13 mouse cellular contexts compared by ENCODE assay signal in the genomic region with DNA sequence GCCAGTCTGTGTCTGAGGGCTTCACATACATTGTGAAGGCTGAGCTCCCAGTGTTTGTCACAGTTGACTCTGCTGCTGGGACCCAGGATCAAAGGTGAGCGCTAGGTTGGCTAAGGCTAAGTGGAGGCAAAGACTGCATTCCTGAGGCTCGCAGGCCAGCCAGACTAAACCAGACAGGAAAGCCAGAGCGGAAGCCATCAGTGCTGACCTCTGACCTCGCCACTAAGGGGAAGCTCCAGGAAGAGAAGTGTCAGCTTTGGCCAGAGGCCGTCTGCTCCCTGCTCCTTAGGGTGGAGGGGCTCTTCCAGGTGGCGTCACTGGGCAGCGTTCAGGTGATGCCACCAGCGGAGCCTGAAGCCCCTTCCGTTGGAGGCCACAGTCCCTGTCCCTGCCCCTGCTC. TPM values are rescaled to one million over a fixed set of nuclear protein-coding genes. Genes with fewer than 3 reads are reported as not detected.
A peak's percentile ranks its signal among the peaks of the same experiment; 100 is the strongest.
DNase-seq lines count a peak whose midpoint lies in the region; ATAC-seq and TF ChIP-seq lines count a peak whose summit lies in the region.
"Had no signal": no experiment of that assay in that cellular context is flagged by ENCODE, and none has a peak within 500 bp of the region (broad histone marks: within the 10 kb centered on the region; RNA-seq: fewer than 3 reads in every experiment).

No protein-coding gene starts in this region.

- H3K4me1 ChIP-seq in intestine, embryonic 14.5 days (replicated peaks; ENCODE audit: control insufficient read depth, insufficient read depth, low read length) = peaks cover 6% of the 10 kb centered on the region; the same call in 1 of the 2 replicates
- H3K4me1 ChIP-seq in intestine, postnatal 0 days (replicated peaks; ENCODE audit: control insufficient read depth, insufficient read depth, low read length) = no peaks in the 10 kb centered on the region
- peaks cover 30% of the 10 kb centered on the region for H3K4me1 ChIP-seq in hindbrain, embryonic 13.5 days (replicated peaks)
- H3K4me1 ChIP-seq in limb, embryonic 12.5 days (replicated peaks) = peaks cover 17% of the 10 kb centered on the region
- no peaks in the 10 kb centered on the region for H3K4me1 ChIP-seq in stomach, postnatal 0 days (replicated peaks; ENCODE audit: control insufficient read depth, insufficient read depth)
- H3K4me1 ChIP-seq: stomach, embryonic 15.5 days had no signal

- H3K9me3 ChIP-seq in intestine, embryonic 14.5 days (ENCODE audit: control insufficient read depth, low read length) = no peaks in the 10 kb centered on the region
- no peaks in the 10 kb centered on the region for H3K9me3 ChIP-seq in intestine, postnatal 0 days (ENCODE audit: control insufficient read depth)
- H3K9me3 ChIP-seq in hindbrain, embryonic 13.5 days = no peaks in the 10 kb centered on the region
- no peaks in the 10 kb centered on the region for H3K9me3 ChIP-seq in limb, embryonic 12.5 days
- no peaks in the 10 kb centered on the region for H3K9me3 ChIP-seq in stomach, postnatal 0 days (ENCODE audit: control insufficient read depth, low read length)
- H3K9me3 ChIP-seq: liver, embryonic 15.5 days; neural tube, embryonic 13.5 days; stomach, embryonic 15.5 days had no signal

- WGBS in intestine, embryonic 14.5 days = 46% methylated on average over 9 of the region's 9 CpGs
- 66% methylated on average over 9 of the region's 9 CpGs for WGBS in intestine, postnatal 0 days
- 71% methylated on average over 9 of the region's 9 CpGs for WGBS in hindbrain, embryonic 13.5 days
- 46% methylated on average over 9 of the region's 9 CpGs for WGBS in limb, embryonic 12.5 days
- 72% methylated on average over 8 of the region's 9 CpGs for whole genome bisulfite sequencing in stomach, postnatal 0 days

- no peak for TF ChIP-seq EP300 in stomach, postnatal 0 days (optimal IDR thresholded peaks at IDR 0.05)

- no peaks in the 10 kb centered on the region for H3K27me3 ChIP-seq in intestine, embryonic 14.5 days (replicated peaks; ENCODE audit: control insufficient read depth, insufficient read depth, low read length)
- H3K27me3 ChIP-seq in intestine, postnatal 0 days (replicated peaks; ENCODE audit: control insufficient read depth, insufficient read depth, low read length) = no peaks in the 10 kb centered on the region
- H3K27me3 ChIP-seq in hindbrain, embryonic 13.5 days = no peaks in the 10 kb centered on the region
- no peaks in the 10 kb centered on the region for H3K27me3 ChIP-seq in limb, embryonic 12.5 days
- no peaks in the 10 kb centered on the region for H3K27me3 ChIP-seq in stomach, postnatal 0 days (ENCODE audit: control insufficient read depth, insufficient read depth, low read length)
- H3K27me3 ChIP-seq: liver, embryonic 15.5 days; neural tube, embryonic 13.5 days; stomach, embryonic 15.5 days had no signal

- no peak for ATAC-seq in intestine, embryonic 14.5 days (replicated peaks; ENCODE audit: low FRiP score, low TSS enrichment, low read depth)
- ATAC-seq in intestine, postnatal 0 days = no peak
- no peak for ATAC-seq in hindbrain, embryonic 13.5 days (ENCODE audit: low FRiP score)
- ATAC-seq in limb, embryonic 12.5 days (ENCODE audit: insufficient number of reproducible peaks, insufficient read depth, low FRiP score, low TSS enrichment, low read depth) = no peak
- ATAC-seq in stomach, postnatal 0 days (ENCODE audit: low FRiP score, low TSS enrichment) = no peak

- H3K4me3 ChIP-seq in intestine, embryonic 14.5 days (ENCODE audit: low read depth, low read length) = no peak overlapping the region
- H3K4me3 ChIP-seq in intestine, postnatal 0 days (ENCODE audit: low read depth, low read length) = no peak overlapping the region
- no peak overlapping the region for H3K4me3 ChIP-seq in hindbrain, embryonic 13.5 days
- H3K4me3 ChIP-seq in limb, embryonic 12.5 days (replicated peaks) = no peak overlapping the region
- no peak overlapping the region for H3K4me3 ChIP-seq in stomach, postnatal 0 days (ENCODE audit: low read depth, low read length)
- H3K4me3 ChIP-seq: heart, adult 2 months; liver, embryonic 15.5 days; neural tube, embryonic 13.5 days; stomach, embryonic 15.5 days had no signal

- no peak for TF ChIP-seq CTCF in intestine, postnatal 0 days (IDR thresholded peaks at IDR 0.05; ENCODE audit: low read depth)
- no peak for TF ChIP-seq CTCF in stomach, postnatal 0 days (IDR thresholded peaks at IDR 0.05; ENCODE audit: low read depth)

- H3K9ac ChIP-seq in intestine, embryonic 14.5 days (ENCODE audit: low read length) = no peak overlapping the region
- H3K9ac ChIP-seq in intestine, postnatal 0 days (ENCODE audit: low read depth, low read length) = no peak overlapping the region
- H3K9ac ChIP-seq in hindbrain, embryonic 13.5 days = no peak overlapping the region
- 0 out of 2 replicates have a peak overlapping the region, but pooled peaks have one; percentile 1 for H3K9ac ChIP-seq in limb, embryonic 12.5 days (replicated peaks)
- H3K9ac ChIP-seq in stomach, postnatal 0 days (ENCODE audit: low read length) = no peak overlapping the region
- H3K9ac ChIP-seq: liver, embryonic 15.5 days; neural tube, embryonic 13.5 days; stomach, embryonic 15.5 days had no signal

- H3K27ac ChIP-seq in intestine, embryonic 14.5 days (ENCODE audit: low read depth) = 0 out of 2 replicates have a peak overlapping the region, but pooled peaks have one; percentile 4
- no peak overlapping the region for H3K27ac ChIP-seq in intestine, postnatal 0 days (ENCODE audit: low read depth, low read length)
- 0 out of 2 replicates have a peak overlapping the region, but pooled peaks have one; percentile 12 for H3K27ac ChIP-seq in hindbrain, embryonic 13.5 days
- no peak overlapping the region for H3K27ac ChIP-seq in limb, embryonic 12.5 days
- no peak overlapping the region for H3K27ac ChIP-seq in stomach, postnatal 0 days (replicated peaks)
- H3K27ac ChIP-seq: heart, adult 2 months; liver, embryonic 15.5 days; stomach, embryonic 15.5 days had no signal

- H3K36me3 ChIP-seq in intestine, embryonic 14.5 days (ENCODE audit: control insufficient read depth, insufficient read depth, low read length) = peaks cover 99% of the 10 kb centered on the region
- H3K36me3 ChIP-seq in intestine, postnatal 0 days (ENCODE audit: control insufficient read depth, insufficient read depth) = peaks cover 97% of the 10 kb centered on the region
- H3K36me3 ChIP-seq in hindbrain, embryonic 13.5 days = peaks cover 98% of the 10 kb centered on the region
- peaks cover 100% of the 10 kb centered on the region for H3K36me3 ChIP-seq in limb, embryonic 12.5 days
- peaks cover 65% of the 10 kb centered on the region for H3K36me3 ChIP-seq in stomach, postnatal 0 days (ENCODE audit: control insufficient read depth, insufficient read depth, low read length)

- DNase-seq in adrenal gland, adult 2 months = peak; percentile 40
- DNase-seq in adrenal gland, postnatal 4 days (ENCODE audit: low spot score in 2 of 2) = no peak
- no peak for DNase-seq in intestine, embryonic 14.5 days (ENCODE audit: low spot score)
- no peak for DNase-seq in Muller cell, postnatal 12 days (ENCODE audit: inconsistent ontology term)
- DNase-seq in stomach, postnatal 0 days (ENCODE audit: low spot score) = no peak
- DNase-seq: heart, adult 2 months; right cerebral cortex, postnatal 25 days had no signal

- no peak overlapping the region for H3K4me2 ChIP-seq in intestine, embryonic 14.5 days (ENCODE audit: low read length)
- no peak overlapping the region for H3K4me2 ChIP-seq in intestine, postnatal 0 days (replicated peaks; ENCODE audit: low read depth)
- no peak overlapping the region for H3K4me2 ChIP-seq in hindbrain, embryonic 13.5 days
- no peak overlapping the region for H3K4me2 ChIP-seq in limb, embryonic 12.5 days
- H3K4me2 ChIP-seq in stomach, postnatal 0 days (replicated peaks; ENCODE audit: low read depth) = no peak overlapping the region
- H3K4me2 ChIP-seq: liver, embryonic 15.5 days; neural tube, embryonic 13.5 days; stomach, embryonic 15.5 days had no signal

RNA-seq across cellular contexts. Expression of a gene that starts 13.3 kb away (rescaled TPM):
- 1 to 10 TPM; 3.8 to 5.7 TPM for total RNA-seq in adrenal gland, adult 2 months (2021)
- 7.8 and 8.7 TPM in 2 replicates for polyA plus RNA-seq in adrenal gland, adult 2 months (2012; rRNA removed)
- total RNA-seq in adrenal gland, postnatal 4 days (2021) = 10 to 100 TPM; 36.6 to 39.3 TPM
- 121 and 122 TPM in 2 replicates for polyA plus RNA-seq in intestine, embryonic 14.5 days (2014; fragmentation: Nextera tagmentation; extraction: Ambion mirVana)
- polyA plus RNA-seq in intestine, postnatal 0 days (2015; fragmentation: Nextera tagmentation; extraction: Ambion mirVana) = 23.1 and 23.7 TPM in 2 replicates
- polyA plus RNA-seq in hindbrain, embryonic 13.5 days (2015; fragmentation: Nextera tagmentation; extraction: Ambion mirVana) = 23.1 and 24.5 TPM in 2 replicates
- 111 and 113 TPM in 2 replicates for polyA plus RNA-seq in limb, embryonic 12.5 days (2016; fragmentation: Nextera tagmentation; extraction: Ambion mirVana)
- polyA plus RNA-seq in stomach, postnatal 0 days (2015; fragmentation: Nextera tagmentation; extraction: Ambion mirVana) = 31.0 and 35.5 TPM in 2 replicates

Comparison
In these comparisons a context has a peak if more than half of its experiments do, and no peak if none do; other contexts are left out.
1. H3K27ac ChIP-seq: peak in intestine, embryonic 14.5 days (single experiment) and hindbrain, embryonic 13.5 days (single experiment); none in intestine, postnatal 0 days (single experiment), limb, embryonic 12.5 days (single experiment) and stomach, postnatal 0 days (single experiment).